Mouse (Mus musculus): ENCODE data around the gene Lrrc4c.

DNA sequence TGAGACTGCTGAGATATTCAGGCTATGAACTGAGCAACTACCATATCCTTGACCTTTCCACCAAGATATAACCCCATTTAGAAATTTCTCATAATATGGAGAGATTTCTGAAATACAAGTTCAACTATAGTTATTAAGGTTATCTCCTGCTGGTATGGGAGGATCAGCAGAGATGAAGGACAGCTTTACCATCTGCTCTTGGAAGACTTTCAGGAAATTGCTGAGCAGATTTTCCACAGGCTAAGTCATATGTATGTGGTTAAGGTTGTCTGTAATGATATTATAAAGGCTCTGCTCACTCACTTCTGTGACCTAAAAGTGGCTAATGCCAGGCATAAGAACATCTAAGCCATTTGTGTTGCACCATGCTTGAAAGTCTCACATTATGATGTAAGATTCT is 681.6 kb downstream of the Lrrc4c start:
- TF ChIP-seq CTCF (IDR thresholded peaks at IDR 0.05; ENCODE audit: insufficient read depth, low read length) (no peak), POLR2A (IDR thresholded peaks at IDR 0.05; ENCODE audit: borderline replicate concordance, extremely low read depth, low read depth, low read length) (no peak)
